Mouse (Mus musculus) adrenal gland, postnatal 4 days (tissue): Measurements from ENCODE around the gene Slco2b1. TPM values are rescaled to one million over a fixed set of nuclear protein-coding genes. Genes with fewer than 3 reads are reported as not detected.

Experiments used
- DNase-seq, 2 experiments: peaks; one replicate each; pipeline ENCODE4 v3.0.0; 2021 to 2022; ENCODE audit warnings: low spot score in 2 of 2, mixed read lengths in 2 of 2
- total RNA-seq, 2 experiments: library from RNA; stranded (reverse); gene quantifications; 2 replicates each; pipeline ENCODE4 v1.2.3; 2021

Slco2b1 gene
- total RNA-seq, 2 experiments from 2014 or later: 14.6 to 15.3 TPM

GRCm38 (mm10) chr7:99659379-99660029, 51.6 kb downstream of the Slco2b1 start:
- peak; percentile 59 to 84 for DNase-seq

DNA sequence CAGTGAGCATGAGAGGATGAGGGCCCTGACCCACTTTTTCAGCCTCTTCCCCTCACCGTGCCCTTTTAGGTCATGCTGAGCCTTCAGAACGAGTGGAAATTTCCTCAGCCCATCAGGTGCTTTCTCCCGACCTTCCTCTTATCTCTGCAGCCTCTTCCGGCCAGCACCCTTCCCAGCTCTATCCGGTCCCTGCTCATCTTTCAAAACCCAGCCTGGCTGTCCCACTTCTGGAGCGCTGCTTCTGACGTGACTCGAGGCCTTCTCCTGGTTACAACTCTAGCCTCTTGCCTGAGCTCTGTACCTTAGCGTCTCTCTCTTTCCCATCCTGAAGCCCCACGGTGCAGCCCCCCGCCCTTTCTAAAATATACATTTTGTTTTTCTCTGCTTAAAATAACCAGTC, 56.9 kb downstream of the Slco2b1 start:
- no peak for DNase-seq

GRCm38 (mm10) chr7:99649585-99649984, 61.6 kb downstream of the Slco2b1 start:
- DNase-seq: no peak

DNA sequence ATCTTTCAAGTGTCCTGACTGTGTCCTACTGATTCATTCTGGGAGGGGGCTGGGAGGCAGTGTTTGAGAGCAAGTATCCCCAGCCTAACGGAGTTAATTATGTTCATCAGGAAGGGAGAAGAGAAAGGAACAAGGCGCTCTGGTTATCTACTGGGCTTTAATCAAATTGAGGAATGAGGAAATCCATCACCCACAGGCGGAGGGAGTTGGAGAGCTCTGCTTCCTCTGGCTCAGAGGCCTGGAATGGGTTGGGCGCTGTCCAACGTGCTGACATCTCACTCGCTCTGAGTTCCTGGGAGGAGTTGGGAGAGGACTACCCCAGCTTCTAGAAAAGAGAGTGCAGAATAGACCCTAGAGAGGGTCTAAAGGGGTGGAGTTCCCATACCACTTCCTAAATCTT, 62.5 kb downstream of the Slco2b1 start:
- peak; percentile 47 to 48 for DNase-seq

GRCm38 (mm10) chr7:99644701-99645100, 66.4 kb downstream of the Slco2b1 start:
- DNase-seq: no peak

DNA sequence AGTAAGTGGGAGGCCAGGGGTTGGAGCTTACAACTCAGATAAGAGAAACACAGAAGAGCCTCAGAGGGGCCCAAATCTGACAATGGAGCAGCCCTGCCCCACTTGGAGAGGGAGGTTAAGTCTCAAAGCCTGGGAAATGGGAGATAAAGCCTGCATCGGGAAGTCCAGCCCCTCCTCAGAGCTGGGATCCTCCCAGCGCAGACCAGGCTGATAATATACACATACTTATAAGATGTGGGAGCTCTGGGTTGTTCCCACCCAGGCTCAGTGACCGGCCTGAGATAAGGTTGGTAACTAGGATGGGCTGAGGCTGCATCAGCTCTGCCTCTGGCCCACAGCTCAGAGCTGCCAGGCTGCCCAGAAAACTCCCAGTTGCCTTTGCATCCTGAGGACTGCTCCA, 69.1 kb downstream of the Slco2b1 start:
- no peak for DNase-seq

- DNase-seq: no peak
Observed at GRCm38 (mm10) chr7:99641245-99641644, 69.9 kb downstream of the Slco2b1 start.

DNA sequence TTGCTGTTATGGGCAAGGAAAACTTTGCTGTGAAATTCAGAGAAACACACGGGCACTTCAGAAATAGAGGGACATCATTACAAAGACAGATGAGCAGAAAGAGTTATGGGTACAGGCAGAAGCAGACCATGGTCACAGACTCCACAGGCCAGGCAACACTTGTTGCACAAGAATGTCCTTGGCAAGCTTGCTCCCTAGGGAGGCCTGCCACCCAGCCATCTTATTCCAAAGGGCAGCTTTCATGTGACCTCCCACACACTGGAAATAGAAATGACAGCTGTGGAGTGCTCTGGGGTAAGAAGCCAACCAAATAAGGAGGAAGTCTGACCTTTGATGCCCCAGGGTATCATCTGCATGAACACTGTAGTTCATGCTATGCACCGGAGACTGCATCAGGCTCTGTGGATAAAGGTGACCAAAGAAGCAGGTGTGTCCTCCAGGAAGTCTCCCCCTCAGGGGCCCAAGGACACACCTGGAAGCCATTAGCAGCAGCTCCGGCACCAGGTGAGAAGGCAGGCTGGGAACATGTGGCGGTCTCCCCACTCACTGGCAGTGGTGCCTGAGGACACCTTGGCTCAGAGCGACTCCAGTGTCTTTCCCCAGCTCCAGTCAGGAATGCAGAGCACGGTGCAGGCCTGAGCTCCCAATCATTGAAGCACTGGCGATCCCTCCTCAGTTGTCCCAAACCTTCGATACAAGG, 77.0 kb downstream of the Slco2b1 start:
- no peak for DNase-seq

DNA sequence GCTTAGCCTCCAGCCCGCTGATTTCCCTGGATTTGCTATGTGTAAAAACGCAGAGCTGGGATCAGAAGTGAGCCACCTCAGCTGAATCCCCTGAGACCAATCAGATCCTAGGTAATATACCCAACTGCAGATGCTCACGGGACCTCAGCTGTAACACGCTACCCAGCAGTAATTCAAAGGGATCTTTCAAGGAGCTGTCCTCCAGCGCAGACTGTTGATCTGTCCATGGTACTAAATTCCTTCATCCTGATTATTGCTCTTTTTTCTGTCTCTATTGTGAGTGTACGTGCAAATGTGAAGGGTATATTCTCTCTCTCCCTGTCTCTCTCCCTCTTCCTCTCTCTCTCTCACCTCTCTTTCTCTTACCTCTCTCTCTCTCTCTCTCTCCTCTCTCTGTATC, 78.9 kb downstream of the Slco2b1 start:
- no peak for DNase-seq

DNA sequence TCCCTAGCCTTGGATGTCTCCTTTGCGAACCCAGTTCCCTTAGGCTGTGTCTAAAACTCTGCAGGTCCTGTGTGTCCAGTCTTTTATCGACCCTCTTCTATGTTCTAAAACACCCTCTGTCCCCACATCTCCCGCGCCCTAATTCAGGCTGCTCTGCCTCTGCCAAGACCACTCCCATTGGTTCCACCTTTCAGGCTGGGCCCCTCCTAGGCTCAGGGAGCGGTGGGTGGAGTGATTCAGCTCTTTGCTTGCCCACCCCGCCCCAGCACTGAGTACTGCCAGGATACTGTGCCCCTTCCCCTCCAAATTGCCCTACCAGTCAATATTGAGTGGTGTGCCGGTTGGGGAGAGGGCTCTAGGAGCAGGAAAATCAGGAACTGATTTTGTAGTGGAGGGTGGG, 83.8 kb downstream of the Slco2b1 start:
- no peak for DNase-seq

GRCm38 (mm10) chr7:99626376-99627270, 84.5 kb downstream of the Slco2b1 start, which contains the start of gene Tpbgl:
Tpbgl (minus strand) TSS chr7:99627103.
- peak in 1 of 2 experiments; percentile 28 for DNase-seq

- peak; percentile 81 to 86 for DNase-seq
Observed at GRCm38 (mm10) chr7:99625722-99626375, 85.3 kb downstream of the Slco2b1 start.

DNA sequence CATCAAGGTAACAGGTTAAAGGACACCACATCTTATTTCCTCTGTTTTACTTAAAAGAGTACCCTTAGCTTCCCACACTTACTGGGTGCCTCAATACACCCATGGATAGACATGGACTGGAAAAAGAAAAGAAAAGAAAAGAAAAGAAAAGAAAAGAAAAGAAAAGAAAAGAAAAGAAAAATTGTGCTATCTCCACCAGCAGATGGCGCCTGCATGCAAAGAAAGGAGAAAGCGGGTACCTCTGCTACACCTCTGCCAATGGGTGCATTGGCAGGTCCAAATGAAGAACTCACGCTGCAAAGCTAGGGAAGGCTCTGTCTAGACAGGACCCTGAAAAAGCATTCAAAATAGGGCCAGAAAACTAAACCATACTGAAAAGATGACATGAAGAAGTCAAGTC, 92.3 kb downstream of the Slco2b1 start:
- no peak for DNase-seq

- DNase-seq: no peak
Observed at GRCm38 (mm10) chr7:99618264-99618663, 92.9 kb downstream of the Slco2b1 start.

Other genes with a start within 250 kb of the Slco2b1 start
- gene Klhl35, start 245.3 kb downstream of the Slco2b1 start, total RNA-seq: 1 to 10 TPM; 2.1 to 3.6 TPM
- 100 to 1,000 TPM; 720 TPM for gene Rps3, start 227.6 kb downstream of the Slco2b1 start, total RNA-seq
- 10 to 100 TPM; 74.9 to 76.9 TPM for gene Arrb1, start 175.9 kb downstream of the Slco2b1 start, total RNA-seq
- 10 to 100 TPM; 12.7 to 14.2 TPM for gene Tpbgl, start 84.2 kb downstream of the Slco2b1 start, total RNA-seq
- gene Olfr520, start 18.9 kb upstream of the Slco2b1 start, total RNA-seq: not detected
- gene Olfr521, start 52.2 kb upstream of the Slco2b1 start, total RNA-seq: not detected
- gene Neu3, start 117.1 kb upstream of the Slco2b1 start, total RNA-seq: 1 to 10 TPM; 4.4 to 4.6 TPM
- gene Xrra1, start 147.8 kb upstream of the Slco2b1 start, total RNA-seq: 1 to 10 TPM; 2.0 to 3.4 TPM
- 100 to 1,000 TPM; 173 to 175 TPM for gene Spcs2, start 152.1 kb upstream of the Slco2b1 start, total RNA-seq